Mouse (Mus musculus): ENCODE measurements at regions not wholly inside any gene's neighbourhood (a gene's known extent, or its start where the extent isn't known, plus 50 kb on each side); places are given as distances from the start of the nearest gene placed in this dataset.
A peak's percentile ranks its signal among the peaks of the same experiment; 100 is the strongest.
"Not testable (repeated sequence)": the region's sequence is repeated elsewhere in the genome, so short reads cannot be mapped to it uniquely, and the experiment has no call there.

DNA sequence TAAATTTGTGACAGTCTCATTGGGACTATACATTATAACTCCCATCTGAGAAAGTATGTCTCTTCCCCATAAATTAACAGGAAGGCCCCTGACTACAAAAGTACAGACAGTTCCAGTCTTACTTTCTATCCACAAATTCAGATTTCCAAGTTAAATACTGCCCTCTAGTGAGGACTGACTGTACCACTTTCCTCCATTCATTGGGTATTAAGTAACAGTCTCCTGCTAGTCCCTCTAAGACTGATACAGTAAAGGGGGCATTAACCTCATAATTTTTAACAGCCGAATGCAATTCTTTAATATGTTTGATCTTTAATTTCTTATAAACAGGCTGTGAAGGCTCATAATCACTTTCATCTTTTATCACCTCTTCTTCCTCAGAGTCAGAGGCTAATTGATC is 131.0 kb upstream of the Adcyap1 start:
- intact Hi-C loops (cut with DNase I); DNase-seq (ENCODE audit: extremely low spot score in 1 of 2, low spot score in 2 of 2): not testable (repeated sequence)

DNA sequence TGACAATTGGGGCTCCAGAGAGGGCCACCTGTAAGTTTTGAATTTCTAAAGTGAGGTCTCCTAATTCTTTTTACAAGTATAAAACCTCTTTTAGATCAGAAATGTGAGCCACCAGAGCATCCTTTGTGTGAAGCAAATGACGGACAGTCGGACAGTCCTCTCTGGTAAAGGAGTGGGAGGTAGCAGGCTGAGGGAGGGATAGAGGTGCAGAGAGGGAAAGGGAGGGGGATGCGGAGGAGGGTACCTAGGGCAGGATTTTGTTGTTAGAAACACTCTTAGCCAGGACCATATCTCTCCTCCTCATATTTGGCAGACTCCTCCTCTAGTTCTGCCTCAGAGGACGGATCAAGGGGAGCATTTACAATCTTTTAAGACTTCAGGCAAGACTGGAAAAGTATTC is 130.3 kb upstream of the Adcyap1 start:
- no peak for DNase-seq (ENCODE audit: extremely low spot score in 1 of 2, low spot score in 2 of 2)
- intact Hi-C loops (cut with DNase I), result no loop called here

DNA sequence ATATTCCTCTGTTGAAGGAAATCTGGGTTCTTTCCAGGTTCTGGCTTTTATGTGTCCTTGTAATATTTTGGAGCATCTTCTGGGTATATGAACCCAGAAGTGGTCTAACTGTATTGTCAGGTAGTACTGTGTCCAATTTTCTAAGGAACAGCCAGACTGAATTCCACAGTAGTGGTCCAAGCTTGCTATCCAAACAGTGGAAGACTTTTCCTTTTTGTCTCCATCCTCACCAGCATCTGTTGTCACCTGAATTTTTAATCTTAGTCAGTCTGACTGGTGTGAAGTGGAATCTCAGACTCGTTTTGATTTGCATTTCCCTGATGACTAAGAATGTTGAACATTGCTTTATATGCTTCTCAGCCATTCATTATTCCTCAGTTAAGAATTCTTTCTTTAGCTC is 114.8 kb upstream of the Adcyap1 start:
- intact Hi-C loops (cut with DNase I), result no loop called here
- DNase-seq (ENCODE audit: extremely low spot score in 1 of 2, low spot score in 2 of 2), result no peak

DNA sequence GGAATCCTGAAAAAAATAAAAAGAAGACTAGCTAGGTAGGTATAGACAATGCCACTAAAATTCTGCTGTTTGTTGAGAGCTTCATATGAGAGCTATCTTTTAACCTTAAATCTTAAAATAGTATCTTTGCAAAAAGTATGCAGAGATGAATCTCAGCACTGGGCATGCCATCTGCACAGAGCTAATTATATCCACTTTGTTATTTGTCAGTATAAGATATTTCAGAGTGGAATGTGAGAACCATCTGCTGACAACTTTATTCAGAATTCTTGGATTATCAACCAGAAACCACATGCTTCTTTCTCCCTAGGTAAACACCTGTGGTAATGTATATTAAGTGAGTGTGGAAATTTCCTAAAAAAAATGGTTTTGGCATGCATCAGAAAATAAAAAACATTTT is 94.3 kb upstream of the Adcyap1 start:
- intact Hi-C loops (cut with DNase I), result no loop called here
- DNase-seq (ENCODE audit: extremely low spot score in 1 of 2, low spot score in 2 of 2), result peak in 1 of 2 experiments; percentile 62

DNA sequence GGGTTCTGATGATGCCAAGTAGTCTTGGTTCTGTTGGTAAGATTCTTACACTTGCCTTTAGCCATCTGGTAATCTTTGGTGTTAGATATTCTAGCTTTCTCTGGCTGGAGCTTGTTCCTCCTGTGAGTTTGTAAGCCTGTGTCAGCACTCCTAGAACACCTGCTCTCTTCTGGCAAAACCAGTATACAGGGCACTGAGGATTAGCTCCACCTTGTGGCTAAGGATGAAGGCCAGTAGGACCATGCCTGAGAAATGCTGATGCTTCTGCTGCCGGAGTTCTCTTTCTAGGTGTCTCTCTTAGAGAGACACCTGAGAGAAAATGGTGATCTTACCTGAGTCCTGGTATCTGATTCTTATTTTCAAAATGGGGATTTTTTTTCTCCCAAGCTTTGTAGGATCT is 58.8 kb upstream of the Adcyap1 start:
- intact Hi-C loops (cut with DNase I), result no loop called here
- DNase-seq (ENCODE audit: extremely low spot score in 1 of 2, low spot score in 2 of 2), result peak in 1 of 2 experiments; percentile 11

DNA sequence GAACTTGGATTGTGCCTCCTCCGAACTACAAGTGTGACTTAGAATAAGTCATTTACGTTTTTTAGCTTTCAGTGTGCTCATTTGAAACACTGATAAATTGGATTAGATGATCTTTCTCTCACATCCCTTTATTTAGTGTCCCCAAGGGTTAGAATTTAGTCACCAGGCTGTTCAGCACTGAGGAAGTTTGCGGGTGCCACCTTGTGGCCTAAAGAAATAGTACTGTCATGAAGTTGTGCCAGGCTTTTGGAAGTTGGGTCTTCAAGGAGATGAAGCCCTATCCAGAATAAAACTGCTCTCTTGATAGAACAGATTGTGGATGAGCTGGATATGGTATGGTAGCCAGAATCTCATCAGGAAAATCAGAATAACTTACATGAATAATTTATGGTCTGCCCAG is 57.7 kb upstream of the Adcyap1 start:
- DNase-seq (ENCODE audit: extremely low spot score in 1 of 2, low spot score in 2 of 2), result peak; percentile 51 to 80
- intact Hi-C loops (cut with DNase I), result no loop called here

Data from left cerebral cortex, postnatal 10 days (tissue).